Mouse (Mus musculus): ENCODE measurements around the gene Cbfa2t3. TPM values are rescaled to one million over a fixed set of nuclear protein-coding genes. Genes with fewer than 3 reads are reported as not detected.

Cbfa2t3 gene
- polyA plus RNA-seq, 1 experiment from 2014 or later: 23.9 TPM

Small RNA genes lying within 50 kb of the gene (microRNA-seq; reads per million reads assigned to microRNA genes)
- gene Mir6396: not detected

Other genes with a start within 250 kb of the Cbfa2t3 start
- not detected in 2 replicates for gene Snai3, start 238.4 kb downstream of the Cbfa2t3 start, polyA plus RNA-seq (2014; fragmentation: Nextera tagmentation; extraction: Ambion mirVana)
- gene Rnf166, start 223.0 kb downstream of the Cbfa2t3 start, polyA plus RNA-seq (2014; fragmentation: Nextera tagmentation; extraction: Ambion mirVana): 28.5 and 31.0 TPM in 2 replicates
- 67.6 and 74.5 TPM in 2 replicates for gene Ctu2, start 223.0 kb downstream of the Cbfa2t3 start, polyA plus RNA-seq (2014; fragmentation: Nextera tagmentation; extraction: Ambion mirVana)
- gene Piezo1, start 147.8 kb downstream of the Cbfa2t3 start, polyA plus RNA-seq (2014; fragmentation: Nextera tagmentation; extraction: Ambion mirVana): 1.2 and 3.0 TPM in 2 replicates
- gene Cdt1, start 131.1 kb downstream of the Cbfa2t3 start, polyA plus RNA-seq (2014; fragmentation: Nextera tagmentation; extraction: Ambion mirVana): 4.7 TPM in 2 replicates
- gene Aprt, start 122.2 kb downstream of the Cbfa2t3 start, polyA plus RNA-seq (2014; fragmentation: Nextera tagmentation; extraction: Ambion mirVana): 170 and 179 TPM in 2 replicates
- gene Galns, start 87.6 kb downstream of the Cbfa2t3 start, polyA plus RNA-seq (2014; fragmentation: Nextera tagmentation; extraction: Ambion mirVana): 6.9 and 7.1 TPM in 2 replicates
- 119 and 150 TPM in 2 replicates for gene Trappc2l, start 87.5 kb downstream of the Cbfa2t3 start, polyA plus RNA-seq (2014; fragmentation: Nextera tagmentation; extraction: Ambion mirVana)
- not detected in 2 replicates for gene Pabpn1l, start 76.4 kb downstream of the Cbfa2t3 start, polyA plus RNA-seq (2014; fragmentation: Nextera tagmentation; extraction: Ambion mirVana)
- gene Acsf3, start 76.4 kb upstream of the Cbfa2t3 start, polyA plus RNA-seq (2014; fragmentation: Nextera tagmentation; extraction: Ambion mirVana): 16.2 and 16.3 TPM in 2 replicates
- gene Cdh15, start 148.9 kb upstream of the Cbfa2t3 start, polyA plus RNA-seq (2014; fragmentation: Nextera tagmentation; extraction: Ambion mirVana): 1.4 and 2.2 TPM in 2 replicates